Mouse (Mus musculus) bone marrow, adult 2 months (tissue): ENCODE measurements around the gene Kcnk10.

ENCODE experiments used
- CTCF ChIP-seq: fragments of 200-500 bp; IDR thresholded peaks from 2 replicates; pipeline ENCODE4 v1.5.1; 2011; ENCODE audit warnings: low read length, control low read depth; ENCODE audit not compliant: control insufficient read depth, insufficient read depth
- POLR2A ChIP-seq: fragments of 200-500 bp; IDR thresholded peaks from 2 replicates; pipeline ENCODE4 v1.6.1; 2011; ENCODE audit warnings: low read depth, mild to moderate bottlenecking, control low read depth, low read length, borderline replicate concordance; ENCODE audit not compliant: control insufficient read depth

GRCm38 (mm10) chr12:98563261-98563660 is 14.8 kb downstream of the Kcnk10 start:
- TF ChIP-seq CTCF (no peak), POLR2A (no peak)
